Mouse (Mus musculus): ENCODE results near the gene Stx8.

DNA sequence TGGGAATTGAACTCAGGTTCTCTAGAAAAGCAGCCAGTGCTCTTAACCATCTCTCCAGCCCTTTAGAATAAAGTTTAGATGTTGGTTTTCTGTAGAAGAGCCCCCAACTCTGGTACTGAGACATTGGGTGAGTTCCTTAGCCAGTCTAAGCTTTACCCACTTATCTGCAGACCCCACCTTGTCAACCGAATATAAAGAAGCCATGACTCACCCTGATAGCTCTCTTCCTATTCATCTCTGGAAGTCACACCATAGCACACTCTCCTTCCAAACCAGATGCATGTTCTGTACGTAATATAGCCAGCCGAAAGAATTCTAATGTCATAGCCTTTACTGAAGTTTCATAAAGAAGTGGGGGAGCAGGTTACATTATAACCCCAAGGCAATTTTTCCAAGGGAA lies 192.2 kb downstream of the Stx8 start:
- TF ChIP-seq POLR2A (IDR thresholded peaks at IDR 0.05; ENCODE audit: borderline replicate concordance, low read depth, low read length) (no peak), CTCF (IDR thresholded peaks at IDR 0.05; ENCODE audit: low read depth, low read length) (no peak)

All from bone marrow macrophage, adult 2 months (primary cell).